Mouse (Mus musculus): ENCODE data around the gene Grk1. TPM values are rescaled to one million over a fixed set of nuclear protein-coding genes. Genes with fewer than 3 reads are reported as not detected.

The Grk1 gene
- polyA plus RNA-seq, 1 experiment from 2014 or later: not detected

GRCm38 (mm10) chr8:13434889-13435288, 30.0 kb downstream of the Grk1 start, which contains the start of gene Tmem255b:
TSS of gene Tmem255b (plus strand) at chr8:13435189.
- peak within 1 kb of the TSS; percentile 28; the same call in 1 of the 2 replicates for H3K4me2 ChIP-seq (ENCODE audit: low read length)
- H3K4me3 ChIP-seq (ENCODE audit: low read depth, low read length): no peak within 1 kb of the TSS
- H3K9me3 ChIP-seq (replicated peaks; ENCODE audit: control insufficient read depth, low read length, poor library complexity, severe bottlenecking): no peaks in the 10 kb centered on the region
- no peak for ATAC-seq
- H3K27me3 ChIP-seq (ENCODE audit: control insufficient read depth, insufficient read depth, low read depth, low read length): peaks cover 21% of the 10 kb centered on the region
- no peaks in the 10 kb centered on the region; the same call in 1 of the 2 replicates for H3K4me1 ChIP-seq (ENCODE audit: control insufficient read depth, insufficient read depth, low read length)
- H3K36me3 ChIP-seq (ENCODE audit: control insufficient read depth, insufficient read depth, low read length): no peaks in the 10 kb centered on the region
- H3K9ac ChIP-seq (ENCODE audit: low read depth, low read length): no peak within 1 kb of the TSS
- WGBS: 19% methylated on average over 10 of the region's 10 CpGs
- H3K27ac ChIP-seq (ENCODE audit: low read length): no peak within 1 kb of the TSS

GRCm38 (mm10) chr8:13436052-13436451, 31.2 kb downstream of the Grk1 start:
- ATAC-seq: no peak
- Histone ChIP-seq H3K27me3 (ENCODE audit: control insufficient read depth, insufficient read depth, low read depth, low read length) (peaks cover 21% of the 10 kb centered on the region), H3K27ac (ENCODE audit: low read length) (no peak overlapping the region), H3K9me3 (replicated peaks; ENCODE audit: control insufficient read depth, low read length, poor library complexity, severe bottlenecking) (no peaks in the 10 kb centered on the region), H3K36me3 (ENCODE audit: control insufficient read depth, insufficient read depth, low read length) (no peaks in the 10 kb centered on the region), H3K9ac (ENCODE audit: low read depth, low read length) (no peak overlapping the region), H3K4me3 (ENCODE audit: low read depth, low read length) (no peak overlapping the region), H3K4me1 (ENCODE audit: control insufficient read depth, insufficient read depth, low read length) (no peaks in the 10 kb centered on the region; the same call in 1 of the 2 replicates), H3K4me2 (ENCODE audit: low read length) (no peak overlapping the region)
- WGBS: 2% methylated on average over 8 of the region's 8 CpGs

- H3K9ac ChIP-seq (ENCODE audit: low read depth, low read length): no peak overlapping the region
- H3K9me3 ChIP-seq (replicated peaks; ENCODE audit: control insufficient read depth, low read length, poor library complexity, severe bottlenecking): no peaks in the 10 kb centered on the region
- H3K4me1 ChIP-seq (ENCODE audit: control insufficient read depth, insufficient read depth, low read length): no peaks in the 10 kb centered on the region; the same call in 1 of the 2 replicates
- H3K4me2 ChIP-seq (ENCODE audit: low read length): no peak overlapping the region
- 84% methylated on average over 2 of the region's 2 CpGs for WGBS
- no peak overlapping the region for H3K4me3 ChIP-seq (ENCODE audit: low read depth, low read length)
- peaks cover 21% of the 10 kb centered on the region for H3K27me3 ChIP-seq (ENCODE audit: control insufficient read depth, insufficient read depth, low read depth, low read length)
- no peak for ATAC-seq
- no peak overlapping the region for H3K27ac ChIP-seq (ENCODE audit: low read length)
- H3K36me3 ChIP-seq (ENCODE audit: control insufficient read depth, insufficient read depth, low read length): no peaks in the 10 kb centered on the region
Measured at GRCm38 (mm10) chr8:13437531-13437930, 32.6 kb downstream of the Grk1 start.

- Histone ChIP-seq H3K36me3 (ENCODE audit: control insufficient read depth, insufficient read depth, low read length) (no peaks in the 10 kb centered on the region), H3K4me2 (ENCODE audit: low read length) (no peak overlapping the region), H3K27ac (ENCODE audit: low read length) (no peak overlapping the region), H3K4me3 (ENCODE audit: low read depth, low read length) (no peak overlapping the region), H3K9me3 (replicated peaks; ENCODE audit: control insufficient read depth, low read length, poor library complexity, severe bottlenecking) (no peaks in the 10 kb centered on the region), H3K9ac (ENCODE audit: low read depth, low read length) (no peak overlapping the region), H3K4me1 (ENCODE audit: control insufficient read depth, insufficient read depth, low read length) (no peaks in the 10 kb centered on the region), H3K27me3 (ENCODE audit: control insufficient read depth, insufficient read depth, low read depth, low read length) (no peaks in the 10 kb centered on the region)
- ATAC-seq: no peak
- whole genome bisulfite sequencing: 92% methylated on average over 2 of the region's 2 CpGs
Measured at GRCm38 (mm10) chr8:13442152-13442551, 37.3 kb downstream of the Grk1 start.

GRCm38 (mm10) chr8:13446456-13446855, 41.6 kb downstream of the Grk1 start:
- no peak for ATAC-seq
- H3K4me2 ChIP-seq (ENCODE audit: low read length): no peak overlapping the region
- no peaks in the 10 kb centered on the region for H3K27me3 ChIP-seq (ENCODE audit: control insufficient read depth, insufficient read depth, low read depth, low read length)
- no peak overlapping the region for H3K4me3 ChIP-seq (ENCODE audit: low read depth, low read length)
- no peak overlapping the region for H3K27ac ChIP-seq (ENCODE audit: low read length)
- H3K4me1 ChIP-seq (ENCODE audit: control insufficient read depth, insufficient read depth, low read length): no peaks in the 10 kb centered on the region
- WGBS: 89% methylated on average over 6 of the region's 6 CpGs
- no peaks in the 10 kb centered on the region for H3K9me3 ChIP-seq (replicated peaks; ENCODE audit: control insufficient read depth, low read length, poor library complexity, severe bottlenecking)
- H3K36me3 ChIP-seq (ENCODE audit: control insufficient read depth, insufficient read depth, low read length): no peaks in the 10 kb centered on the region
- H3K9ac ChIP-seq (ENCODE audit: low read depth, low read length): no peak overlapping the region

- ATAC-seq: no peak
- Histone ChIP-seq H3K9ac (ENCODE audit: low read depth, low read length) (no peak overlapping the region), H3K4me3 (ENCODE audit: low read depth, low read length) (no peak overlapping the region), H3K4me1 (ENCODE audit: control insufficient read depth, insufficient read depth, low read length) (no peaks in the 10 kb centered on the region), H3K27me3 (ENCODE audit: control insufficient read depth, insufficient read depth, low read depth, low read length) (no peaks in the 10 kb centered on the region), H3K36me3 (ENCODE audit: control insufficient read depth, insufficient read depth, low read length) (no peaks in the 10 kb centered on the region), H3K4me2 (ENCODE audit: low read length) (no peak overlapping the region), H3K27ac (ENCODE audit: low read length) (no peak overlapping the region), H3K9me3 (replicated peaks; ENCODE audit: control insufficient read depth, low read length, poor library complexity, severe bottlenecking) (no peaks in the 10 kb centered on the region)
- WGBS: 57% methylated on average over 4 of the region's 4 CpGs
Measured at GRCm38 (mm10) chr8:13448145-13448544, 43.3 kb downstream of the Grk1 start.

GRCm38 (mm10) chr8:13451747-13452277, 46.9 kb downstream of the Grk1 start:
- H3K27ac ChIP-seq (ENCODE audit: low read length): no peak overlapping the region
- 71% methylated on average over 6 of the region's 6 CpGs for WGBS
- no peaks in the 10 kb centered on the region for H3K27me3 ChIP-seq (ENCODE audit: control insufficient read depth, insufficient read depth, low read depth, low read length)
- no peaks in the 10 kb centered on the region for H3K9me3 ChIP-seq (replicated peaks; ENCODE audit: control insufficient read depth, low read length, poor library complexity, severe bottlenecking)
- ATAC-seq: no peak
- no peak overlapping the region for H3K4me3 ChIP-seq (ENCODE audit: low read depth, low read length)
- no peak overlapping the region for H3K9ac ChIP-seq (ENCODE audit: low read depth, low read length)
- H3K36me3 ChIP-seq (ENCODE audit: control insufficient read depth, insufficient read depth, low read length): no peaks in the 10 kb centered on the region
- no peaks in the 10 kb centered on the region; the same call in 1 of the 2 replicates for H3K4me1 ChIP-seq (ENCODE audit: control insufficient read depth, insufficient read depth, low read length)
- H3K4me2 ChIP-seq (ENCODE audit: low read length): no peak overlapping the region

GRCm38 (mm10) chr8:13454341-13455113, 49.6 kb downstream of the Grk1 start:
- Histone ChIP-seq H3K4me1 (ENCODE audit: control insufficient read depth, insufficient read depth, low read length) (no peaks in the 10 kb centered on the region; the same call in 1 of the 2 replicates), H3K4me3 (ENCODE audit: low read depth, low read length) (no peak overlapping the region), H3K9ac (ENCODE audit: low read depth, low read length) (no peak overlapping the region), H3K4me2 (ENCODE audit: low read length) (no peak overlapping the region), H3K27ac (ENCODE audit: low read length) (no peak overlapping the region), H3K36me3 (ENCODE audit: control insufficient read depth, insufficient read depth, low read length) (no peaks in the 10 kb centered on the region), H3K9me3 (replicated peaks; ENCODE audit: control insufficient read depth, low read length, poor library complexity, severe bottlenecking) (no peaks in the 10 kb centered on the region), H3K27me3 (ENCODE audit: control insufficient read depth, insufficient read depth, low read depth, low read length) (no peaks in the 10 kb centered on the region)
- 61% methylated on average over 8 of the region's 8 CpGs for WGBS
- peak; percentile 73 for ATAC-seq

- no peak overlapping the region for H3K27ac ChIP-seq (ENCODE audit: low read length)
- no peaks in the 10 kb centered on the region for H3K36me3 ChIP-seq (ENCODE audit: control insufficient read depth, insufficient read depth, low read length)
- no peaks in the 10 kb centered on the region; the same call in 1 of the 2 replicates for H3K4me1 ChIP-seq (ENCODE audit: control insufficient read depth, insufficient read depth, low read length)
- peak; percentile 78 for ATAC-seq
- no peaks in the 10 kb centered on the region for H3K9me3 ChIP-seq (replicated peaks; ENCODE audit: control insufficient read depth, low read length, poor library complexity, severe bottlenecking)
- no peak overlapping the region for H3K4me2 ChIP-seq (ENCODE audit: low read length)
- no peaks in the 10 kb centered on the region for H3K27me3 ChIP-seq (ENCODE audit: control insufficient read depth, insufficient read depth, low read depth, low read length)
- H3K9ac ChIP-seq (ENCODE audit: low read depth, low read length): no peak overlapping the region
- H3K4me3 ChIP-seq (ENCODE audit: low read depth, low read length): no peak overlapping the region
- 34% methylated on average over 2 of the region's 2 CpGs for WGBS
Measured at GRCm38 (mm10) chr8:13455295-13455694, 50.4 kb downstream of the Grk1 start.

All from midbrain, embryonic 16.5 days (tissue).